Mouse (Mus musculus) lung, embryonic 16.5 days (tissue): ENCODE measurements at regions not wholly inside any gene's neighbourhood (a gene's known extent, or its start where the extent isn't known, plus 50 kb on each side); places are given as distances from the start of the nearest gene placed in this dataset.

Experiments used
- ATAC-seq: fragments of 200-750 bp; cut with Nextera tagmentation; 2 replicates; pipeline ENCODE4 v1.8.0; 2017; ENCODE audit warnings: low read depth, mild to moderate bottlenecking, moderate library complexity
- H3K27ac ChIP-seq: fragments of 300-500 bp; sonication (generic); 2 replicates; pipeline ENCODE4 v1.5.1; 2014; ENCODE audit warnings: mild to moderate bottlenecking, control low read depth, low read length
- H3K27me3 ChIP-seq: fragments of 300-500 bp; sonication (generic); 2 replicates; pipeline ENCODE4 v1.6.1; 2014; ENCODE audit warnings: low read depth, low read length, mixed read lengths; ENCODE audit not compliant: control insufficient read depth, insufficient read depth
- H3K36me3 ChIP-seq: fragments of 300-500 bp; sonication (generic); 2 replicates; pipeline ENCODE4 v1.6.1; 2014; ENCODE audit warnings: low read length; ENCODE audit not compliant: control insufficient read depth, insufficient read depth
- H3K4me1 ChIP-seq: fragments of 300-500 bp; sonication (generic); replicated peaks from 2 replicates; pipeline ENCODE4 v1.6.1; 2014; ENCODE audit warnings: low read length, mixed read lengths; ENCODE audit not compliant: control insufficient read depth, insufficient read depth
- H3K4me2 ChIP-seq: fragments of 300-500 bp; sonication (generic); 2 replicates; pipeline ENCODE4 v1.6.1; 2014; ENCODE audit warnings: low read depth, low read length, control low read depth
- H3K4me3 ChIP-seq: fragments of 300-500 bp; sonication (generic); 2 replicates; pipeline ENCODE4 v1.5.1; 2014; ENCODE audit warnings: mild to moderate bottlenecking, low read length, control low read depth
- H3K9ac ChIP-seq: fragments of 300-500 bp; sonication (generic); 2 replicates; pipeline ENCODE4 v1.6.1; 2014; ENCODE audit warnings: low read length, control low read depth
- H3K9me3 ChIP-seq: fragments of 300-500 bp; sonication (generic); 2 replicates; pipeline ENCODE4 v1.6.1; 2016; ENCODE audit warnings: low read length; ENCODE audit not compliant: control insufficient read depth
- WGBS: fragments of 180-500 bp; shearing (Covaris S2); extraction: QIAGEN DNeasy Blood & Tissue Kit; methylation state at CpG from one replicate; pipeline ENCODE4 v1.1.7; 2014; 5-methylcytosine and 5-hydroxymethylcytosine counted together

DNA sequence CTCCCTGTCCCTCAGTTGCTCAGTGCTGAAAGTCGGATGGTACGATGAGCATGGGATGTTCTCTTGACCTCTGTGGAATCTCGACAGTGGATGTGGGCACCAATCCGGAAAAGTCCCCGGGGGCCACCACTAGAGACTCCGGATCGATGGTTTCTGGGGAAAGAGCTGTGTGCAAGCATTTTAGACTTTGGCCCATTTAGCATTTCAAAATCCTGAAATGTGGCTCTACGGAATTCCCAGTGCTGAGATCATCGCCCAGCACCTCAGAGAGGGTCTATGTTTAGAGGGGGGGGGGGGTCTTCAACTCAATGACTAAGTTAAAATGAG is 68.6 kb downstream of the Tomm20 start:
- H3K9ac ChIP-seq: no peak overlapping the region
- H3K4me1 ChIP-seq: peaks cover 6% of the 10 kb centered on the region
- no peak overlapping the region for H3K4me3 ChIP-seq
- H3K36me3 ChIP-seq: no peaks in the 10 kb centered on the region
- WGBS: 53% methylated on average over 9 of the region's 9 CpGs
- no peak for ATAC-seq
- no peak overlapping the region for H3K4me2 ChIP-seq
- H3K27ac ChIP-seq: no peak overlapping the region
- H3K27me3 ChIP-seq: no peaks in the 10 kb centered on the region
- no peaks in the 10 kb centered on the region for H3K9me3 ChIP-seq

DNA sequence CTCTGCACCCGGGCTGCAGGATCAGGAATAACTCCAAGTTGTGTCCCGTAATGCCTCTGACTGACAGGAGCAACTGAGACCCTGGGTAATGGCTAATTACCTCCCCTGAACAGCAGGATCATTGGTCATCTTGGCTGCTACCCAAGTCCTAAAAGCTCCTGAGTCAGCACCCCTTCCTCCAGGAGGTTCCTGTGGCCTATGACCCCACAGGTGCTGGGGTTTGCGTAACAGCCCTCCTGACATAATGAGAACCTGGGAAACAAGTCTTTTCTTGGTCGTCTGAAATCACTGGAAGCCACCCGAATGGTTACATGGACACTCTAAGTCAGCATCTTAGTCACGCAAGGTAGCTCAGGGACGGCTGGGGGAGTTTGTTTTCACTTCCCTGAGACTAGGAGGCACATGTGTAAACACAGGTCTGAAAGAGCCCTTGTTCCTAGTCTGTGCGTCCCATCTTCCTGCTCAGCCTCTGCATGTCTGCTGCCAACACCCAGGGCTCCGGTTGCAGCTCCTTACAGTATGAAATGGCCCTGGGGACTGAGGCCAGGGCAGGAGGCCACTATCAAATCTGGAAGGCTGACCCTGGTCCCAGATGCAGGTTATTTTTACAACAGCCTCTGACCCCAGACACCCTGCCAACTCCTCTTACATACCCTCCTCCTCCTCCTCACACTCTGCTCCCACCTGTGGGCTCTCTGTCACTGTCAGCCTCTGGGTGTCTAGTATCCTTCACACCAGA is 69.2 kb downstream of the Tomm20 start:
- Histone ChIP-seq H3K27me3 (no peaks in the 10 kb centered on the region), H3K9me3 (no peaks in the 10 kb centered on the region), H3K4me1 (peaks cover 6% of the 10 kb centered on the region), H3K36me3 (no peaks in the 10 kb centered on the region), H3K9ac (no peak overlapping the region), H3K4me2 (no peak overlapping the region), H3K27ac (no peak overlapping the region), H3K4me3 (no peak overlapping the region)
- ATAC-seq: peak; percentile 26; the same call in 1 of the 2 replicates
- WGBS: 30% methylated on average over 9 of the region's 9 CpGs

DNA sequence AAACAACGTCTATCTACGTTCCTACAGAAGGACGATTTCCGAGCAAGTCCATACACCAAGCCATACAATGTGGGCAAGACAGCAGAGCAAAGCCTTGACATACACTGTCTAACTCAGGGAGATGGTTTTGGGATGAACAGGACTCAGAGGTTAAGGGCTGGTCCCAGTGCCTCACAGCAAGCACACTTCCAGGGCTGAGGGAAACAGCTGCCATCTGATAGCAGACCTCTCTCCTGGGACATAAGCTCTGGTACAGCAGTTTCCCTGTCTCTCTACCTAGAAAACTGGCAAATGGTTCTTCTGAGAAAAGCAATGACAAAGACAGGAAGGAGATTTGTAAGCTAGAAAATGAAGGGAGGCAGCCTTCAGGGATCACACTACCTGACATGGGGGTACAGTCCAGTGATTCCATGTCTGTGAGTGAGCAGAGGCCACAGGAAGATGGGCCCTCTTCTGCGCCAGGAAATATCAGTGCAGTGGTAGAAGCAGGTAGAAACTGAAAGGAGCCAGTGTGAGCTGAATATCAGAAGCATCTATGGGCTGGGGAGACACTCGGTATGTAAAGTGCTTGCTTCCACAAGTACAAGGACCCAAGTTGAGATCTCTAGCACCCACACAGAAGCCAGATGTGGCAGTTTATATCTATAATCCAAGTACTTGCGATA is 70.0 kb downstream of the Tomm20 start:
- no peak overlapping the region for H3K27ac ChIP-seq
- no peaks in the 10 kb centered on the region for H3K36me3 ChIP-seq
- peaks cover 6% of the 10 kb centered on the region for H3K4me1 ChIP-seq
- WGBS: 57% methylated on average over 7 of the region's 7 CpGs
- no peaks in the 10 kb centered on the region for H3K9me3 ChIP-seq
- no peak overlapping the region for H3K9ac ChIP-seq
- no peaks in the 10 kb centered on the region for H3K27me3 ChIP-seq
- no peak for ATAC-seq
- H3K4me3 ChIP-seq: no peak overlapping the region
- no peak overlapping the region for H3K4me2 ChIP-seq

DNA sequence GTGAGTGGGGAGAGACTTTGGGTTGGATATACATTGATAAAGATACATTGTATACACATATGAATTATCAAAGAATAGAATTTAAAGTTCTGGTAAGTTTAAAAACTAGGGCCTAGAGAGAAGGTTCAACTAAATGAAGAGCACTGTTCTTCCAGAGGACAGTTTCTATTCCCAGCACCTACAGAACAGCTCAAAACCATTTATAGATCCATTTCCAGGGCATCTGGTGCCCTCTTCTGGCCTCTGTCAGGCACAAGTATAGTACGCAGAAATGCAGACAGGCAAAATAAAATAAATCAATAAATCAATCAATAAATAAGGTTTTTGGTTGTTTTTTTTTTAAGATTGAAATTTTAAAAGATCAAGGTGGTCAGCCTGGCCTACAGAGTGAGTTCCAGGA is 70.8 kb downstream of the Tomm20 start:
- no peaks in the 10 kb centered on the region for H3K27me3 ChIP-seq
- H3K9me3 ChIP-seq: no peaks in the 10 kb centered on the region
- ATAC-seq: no peak
- H3K4me2 ChIP-seq: no peak overlapping the region
- H3K27ac ChIP-seq: no peak overlapping the region
- H3K4me1 ChIP-seq: peaks cover 6% of the 10 kb centered on the region
- H3K9ac ChIP-seq: no peak overlapping the region
- no peak overlapping the region for H3K4me3 ChIP-seq
- 97% methylated on average over 1 of the region's 1 CpGs for WGBS
- H3K36me3 ChIP-seq: no peaks in the 10 kb centered on the region

DNA sequence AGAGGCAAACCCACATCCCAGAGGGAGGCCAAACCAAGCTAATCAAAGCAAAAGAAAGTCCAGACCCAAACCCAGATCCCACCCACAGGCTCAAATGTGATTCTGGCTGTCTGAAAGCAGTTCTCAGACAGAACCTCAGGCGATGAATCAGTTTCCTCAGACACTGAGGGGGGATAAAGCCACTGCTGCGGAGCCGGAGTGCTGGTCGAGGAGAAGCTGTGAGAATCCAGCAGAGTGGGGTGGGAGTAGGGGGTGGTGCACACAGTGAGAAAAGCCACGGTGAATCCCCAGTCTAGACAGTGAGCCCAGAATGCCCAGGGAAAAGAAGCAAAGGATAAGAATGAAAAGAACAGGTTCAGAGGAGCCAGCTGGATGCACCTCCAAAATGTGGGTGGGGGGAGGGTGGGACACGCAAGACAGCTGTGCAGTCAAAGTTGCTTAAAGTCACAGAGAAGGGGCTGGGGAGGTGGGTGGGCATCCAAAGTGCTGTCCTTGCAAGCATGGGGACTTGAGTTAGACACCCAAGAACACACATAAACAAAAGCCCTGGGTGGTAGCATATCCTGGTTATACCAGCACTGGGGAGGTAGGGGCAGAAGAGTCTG is 71.4 kb downstream of the Tomm20 start:
- no peak overlapping the region for H3K27ac ChIP-seq
- H3K4me2 ChIP-seq: no peak overlapping the region
- no peaks in the 10 kb centered on the region for H3K27me3 ChIP-seq
- H3K4me1 ChIP-seq: peaks cover 6% of the 10 kb centered on the region
- H3K9ac ChIP-seq: no peak overlapping the region
- H3K9me3 ChIP-seq: no peaks in the 10 kb centered on the region
- WGBS: 70% methylated on average over 6 of the region's 6 CpGs
- no peaks in the 10 kb centered on the region for H3K36me3 ChIP-seq
- no peak for ATAC-seq
- H3K4me3 ChIP-seq: no peak overlapping the region

DNA sequence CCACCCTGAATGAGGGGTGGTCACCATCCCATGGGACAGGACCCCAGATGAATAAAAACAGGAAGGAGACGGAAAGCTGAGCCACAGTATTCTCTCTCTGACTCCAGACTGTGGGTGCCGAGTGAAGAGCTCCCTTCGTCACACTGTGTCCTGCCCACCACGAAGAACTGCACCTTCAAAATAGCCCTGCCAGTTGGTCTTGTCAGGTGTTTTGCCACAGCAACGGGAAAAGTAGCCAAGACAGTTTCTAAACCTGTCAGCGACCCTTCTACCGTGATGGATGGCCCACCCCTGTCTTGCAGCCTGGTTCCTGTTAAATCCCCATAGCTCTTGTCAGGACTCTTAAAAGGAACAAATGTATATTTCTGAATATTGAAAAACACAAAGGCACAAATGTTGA is 72.3 kb downstream of the Tomm20 start:
- no peak for ATAC-seq

DNA sequence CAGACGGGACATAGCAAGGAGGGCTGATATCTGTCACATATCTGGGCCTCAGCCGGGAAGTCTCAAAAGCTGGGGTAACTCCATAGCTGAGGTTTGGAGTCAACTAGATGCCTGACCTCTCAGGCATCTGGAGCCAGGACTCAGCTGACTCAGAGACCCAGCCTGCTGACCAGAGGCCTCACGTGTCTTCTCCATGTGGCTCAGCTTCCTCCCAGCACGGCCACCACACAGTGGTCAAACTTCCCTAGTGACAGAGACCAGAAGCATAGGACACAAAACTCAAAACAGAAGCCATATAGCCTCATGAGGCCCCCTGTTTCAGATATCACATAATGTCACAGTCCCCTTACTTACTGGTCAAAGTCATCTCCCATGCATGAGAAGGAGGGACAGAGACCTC is 73.1 kb downstream of the Tomm20 start:
- no peaks in the 10 kb centered on the region for H3K36me3 ChIP-seq
- H3K9me3 ChIP-seq: no peaks in the 10 kb centered on the region
- no peak overlapping the region for H3K4me3 ChIP-seq
- 86% methylated on average over 4 of the region's 4 CpGs for WGBS
- ATAC-seq: no peak
- H3K4me1 ChIP-seq: peaks cover 6% of the 10 kb centered on the region
- H3K27me3 ChIP-seq: no peaks in the 10 kb centered on the region
- no peak overlapping the region for H3K9ac ChIP-seq
- H3K4me2 ChIP-seq: no peak overlapping the region
- no peak overlapping the region for H3K27ac ChIP-seq

More for the DNA sequence above, 72.3 kb downstream of the Tomm20 start:
- Histone ChIP-seq H3K9me3 (no peaks in the 10 kb centered on the region), H3K9ac (no peak overlapping the region), H3K27ac (no peak overlapping the region), H3K4me1 (peaks cover 6% of the 10 kb centered on the region), H3K36me3 (no peaks in the 10 kb centered on the region), H3K4me3 (no peak overlapping the region), H3K4me2 (no peak overlapping the region), H3K27me3 (no peaks in the 10 kb centered on the region)
- 54% methylated on average over 7 of the region's 7 CpGs for WGBS

DNA sequence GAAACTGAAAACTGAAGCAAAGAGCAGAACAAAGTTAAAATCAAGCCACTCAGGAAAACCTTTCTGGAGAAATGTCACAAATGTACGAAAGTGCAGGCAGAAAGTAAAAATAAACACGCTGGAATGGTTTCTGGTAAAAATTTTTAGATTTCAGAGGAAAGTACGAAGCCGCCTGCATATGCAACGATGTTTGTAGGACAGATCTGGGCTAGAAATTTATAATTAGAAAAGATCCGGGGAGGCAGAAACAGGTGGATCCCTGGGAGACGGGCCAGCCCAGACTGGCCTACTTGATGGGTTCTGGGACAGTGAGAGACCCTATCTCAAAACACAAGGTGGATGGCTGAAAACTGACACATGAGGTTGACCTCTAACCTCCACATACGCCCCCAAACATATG is 73.5 kb downstream of the Tomm20 start:
- 77% methylated on average over 8 of the region's 8 CpGs for WGBS
- no peak for ATAC-seq
- H3K4me3 ChIP-seq: no peak overlapping the region

DNA sequence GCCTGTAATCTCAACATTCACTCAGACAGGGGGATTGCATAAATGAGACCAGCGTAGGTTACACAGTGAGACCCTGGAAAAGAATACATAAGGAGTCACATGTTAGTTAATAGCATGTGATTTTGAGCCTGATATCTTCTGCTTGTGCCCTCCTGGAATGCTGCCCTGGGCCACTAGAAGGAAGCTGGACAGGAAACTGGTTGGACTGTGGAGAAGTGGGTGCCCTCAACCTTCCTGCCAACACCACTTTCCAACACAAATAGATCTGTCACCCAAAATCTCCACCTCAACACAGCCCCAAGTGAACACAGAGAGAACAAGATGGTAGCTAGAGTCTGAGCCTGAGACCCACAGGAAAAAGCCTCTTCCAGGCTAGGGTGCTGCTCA is 76.2 kb downstream of the Tomm20 start:
- Histone ChIP-seq H3K4me2 (no peak overlapping the region), H3K4me1 (no peaks in the 10 kb centered on the region), H3K4me3 (no peak overlapping the region), H3K9ac (no peak overlapping the region), H3K27ac (no peak overlapping the region), H3K36me3 (no peaks in the 10 kb centered on the region), H3K9me3 (no peaks in the 10 kb centered on the region), H3K27me3 (no peaks in the 10 kb centered on the region)
- ATAC-seq: no peak
- 73% methylated on average over 1 of the region's 1 CpGs for WGBS

More for the DNA sequence above, 73.5 kb downstream of the Tomm20 start:
- Histone ChIP-seq H3K4me1 (peaks cover 6% of the 10 kb centered on the region), H3K9me3 (no peaks in the 10 kb centered on the region), H3K27ac (no peak overlapping the region), H3K27me3 (no peaks in the 10 kb centered on the region), H3K4me2 (no peak overlapping the region), H3K36me3 (no peaks in the 10 kb centered on the region), H3K9ac (no peak overlapping the region)
